Mouse (Mus musculus) urinary bladder, postnatal 0 days (tissue): ENCODE results near the gene Ctsf. TPM values are rescaled to one million over a fixed set of nuclear protein-coding genes. Genes with fewer than 3 reads are reported as not detected.

Experiments
- polyA plus RNA-seq: library from polyadenylated mRNA; unstranded; fragments of >200 nt; fragmentation: Nextera tagmentation; extraction: Ambion mirVana; gene quantifications from 2 replicates; pipeline ENCODE4 v1.2.1, GENCODE M21; 2015

Ctsf gene
- 46.6 and 51.4 TPM in 2 replicates for polyA plus RNA-seq

DNA sequence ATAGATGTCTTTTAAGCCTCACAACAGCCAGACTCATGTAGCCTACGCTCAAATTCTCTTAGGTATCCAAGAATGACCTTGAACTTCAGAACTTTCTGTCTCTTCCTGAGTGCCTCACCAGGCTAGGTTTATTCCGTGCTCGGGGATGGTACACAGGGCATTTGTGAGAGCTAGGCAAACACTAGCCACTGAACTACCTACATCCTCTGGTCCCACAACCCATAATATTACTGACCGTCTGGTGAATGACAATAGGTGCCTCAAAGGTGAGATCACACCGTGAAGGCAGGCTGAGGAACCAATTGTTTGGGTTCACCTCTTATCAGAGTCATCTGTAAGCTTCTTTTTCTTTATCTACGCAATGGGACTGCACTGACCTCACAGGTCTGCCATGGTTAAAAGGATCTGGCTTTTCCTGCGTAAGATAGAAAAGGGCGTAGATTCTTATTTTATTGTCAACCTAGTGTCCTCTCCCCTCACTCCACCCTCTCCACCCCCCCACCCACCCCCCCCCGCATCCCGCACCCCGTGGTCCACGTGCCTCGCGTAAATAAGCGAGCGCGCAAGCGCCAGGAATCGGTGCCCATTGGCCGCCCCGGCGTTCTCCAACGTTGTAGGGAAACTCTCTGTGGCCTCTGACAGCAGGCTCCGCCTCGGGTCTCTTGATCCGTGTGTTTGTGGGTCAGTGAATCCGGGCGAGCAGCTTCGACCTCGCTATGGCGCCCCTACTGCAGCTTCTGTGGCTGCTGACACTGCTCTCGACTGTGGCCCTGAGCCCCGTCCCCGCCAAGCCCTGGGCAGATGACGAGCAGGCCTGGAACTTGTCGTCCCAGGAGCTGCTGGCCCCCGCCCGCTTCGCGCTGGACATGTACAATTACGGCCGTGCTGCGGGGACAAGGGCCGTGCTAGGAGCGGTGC lies at the start of gene Ctsf:
TSS of gene Ctsf (plus strand) at position 579 of the 918 bp plus-strand sequence.

DNA sequence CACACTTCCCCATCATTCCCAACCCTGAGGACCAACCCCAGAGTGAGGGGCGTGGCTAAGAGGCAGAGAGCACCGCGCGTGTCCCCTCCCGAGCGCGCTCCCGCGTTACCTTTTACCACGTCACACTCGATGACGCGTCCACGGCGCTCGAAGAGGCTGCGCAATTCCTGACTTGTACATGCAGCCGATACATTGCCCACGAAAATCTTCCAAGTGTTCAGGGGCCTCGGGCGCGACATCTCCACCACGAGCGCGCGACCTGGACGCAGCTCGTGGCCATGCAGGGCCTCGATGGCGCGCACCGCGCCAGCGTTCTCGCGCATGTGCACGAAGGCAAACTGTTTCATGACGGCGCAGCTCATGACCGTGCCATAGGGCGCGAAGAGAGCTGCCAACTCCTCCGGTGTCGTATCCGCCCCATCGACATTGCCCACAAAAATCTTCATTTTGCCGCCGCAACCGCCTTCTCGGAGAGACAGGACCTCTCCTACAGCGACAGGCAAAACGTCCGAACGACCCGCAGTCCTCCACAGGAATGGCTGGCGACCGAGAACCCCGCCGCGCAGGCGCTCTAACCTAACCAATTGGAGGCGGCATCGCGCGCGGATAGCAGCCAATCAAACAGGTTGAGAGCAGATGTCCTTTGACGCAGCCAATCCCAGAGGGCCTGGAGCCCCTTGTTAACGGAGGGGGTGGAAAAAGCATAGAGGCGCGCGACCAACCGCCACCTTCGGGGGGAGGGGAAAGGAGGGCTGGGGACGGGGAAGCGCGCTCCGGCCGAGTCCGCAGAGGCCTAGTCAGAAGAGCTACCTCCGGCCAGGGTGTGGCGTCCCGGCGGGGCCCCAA lies 43.6 kb upstream of the Ctsf start, which contains the start of the genes Gm21992 and Rbm14:
TSS of gene Gm21992 (minus strand) at position 550 of the 846 bp plus-strand sequence.
TSS of gene Rbm14 (minus strand) at position 572 of the 846 bp plus-strand sequence.

DNA sequence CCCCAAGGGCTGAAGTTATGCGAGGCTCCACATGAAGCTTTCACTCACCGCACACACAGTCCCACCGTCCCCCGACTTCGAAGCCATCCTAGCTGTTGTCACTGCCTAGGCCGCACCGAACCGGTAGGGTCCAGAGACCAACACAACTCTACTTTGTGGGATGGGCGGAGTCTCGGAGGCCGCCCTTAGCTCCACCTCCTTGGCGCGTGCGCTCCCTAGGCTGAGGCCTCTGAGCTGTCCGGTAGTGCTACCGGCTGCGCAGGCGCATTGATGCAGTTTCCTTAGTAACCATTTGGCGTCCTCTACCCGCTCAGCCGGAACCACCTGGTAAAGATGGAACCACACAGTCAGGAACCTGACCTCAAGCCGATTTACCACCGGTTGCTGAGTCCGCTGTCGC lies 15.8 kb upstream of the Ctsf start, which contains the start of the genes Ccs and Ccdc87:
TSS of gene Ccs (minus strand) at position 184 of the 400 bp plus-strand sequence.
TSS of gene Ccdc87 (plus strand) at position 218 of the 400 bp plus-strand sequence.

DNA sequence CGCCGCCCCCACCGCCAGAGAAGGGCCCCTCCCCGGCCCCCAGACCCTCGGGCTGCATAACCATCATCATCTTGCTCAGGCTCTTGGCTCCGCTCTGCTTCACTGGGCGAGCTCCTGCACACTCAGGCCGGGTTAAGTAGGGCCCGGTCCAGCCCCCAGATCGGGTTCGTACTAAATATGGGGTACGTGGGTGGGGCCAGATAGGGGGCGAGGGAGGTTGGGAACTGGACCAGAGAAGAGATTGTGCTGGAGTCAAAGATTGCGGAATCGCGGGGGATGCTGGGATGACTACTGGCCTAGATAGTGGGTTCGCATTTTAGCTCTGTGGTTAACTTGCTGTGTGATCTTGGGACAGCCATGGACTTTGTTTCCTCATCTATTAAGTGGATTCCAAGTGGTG lies 22.9 kb downstream of the Ctsf start, which contains the start of gene Actn3:
TSS of gene Actn3 (minus strand) at position 125 of the 400 bp plus-strand sequence.

DNA sequence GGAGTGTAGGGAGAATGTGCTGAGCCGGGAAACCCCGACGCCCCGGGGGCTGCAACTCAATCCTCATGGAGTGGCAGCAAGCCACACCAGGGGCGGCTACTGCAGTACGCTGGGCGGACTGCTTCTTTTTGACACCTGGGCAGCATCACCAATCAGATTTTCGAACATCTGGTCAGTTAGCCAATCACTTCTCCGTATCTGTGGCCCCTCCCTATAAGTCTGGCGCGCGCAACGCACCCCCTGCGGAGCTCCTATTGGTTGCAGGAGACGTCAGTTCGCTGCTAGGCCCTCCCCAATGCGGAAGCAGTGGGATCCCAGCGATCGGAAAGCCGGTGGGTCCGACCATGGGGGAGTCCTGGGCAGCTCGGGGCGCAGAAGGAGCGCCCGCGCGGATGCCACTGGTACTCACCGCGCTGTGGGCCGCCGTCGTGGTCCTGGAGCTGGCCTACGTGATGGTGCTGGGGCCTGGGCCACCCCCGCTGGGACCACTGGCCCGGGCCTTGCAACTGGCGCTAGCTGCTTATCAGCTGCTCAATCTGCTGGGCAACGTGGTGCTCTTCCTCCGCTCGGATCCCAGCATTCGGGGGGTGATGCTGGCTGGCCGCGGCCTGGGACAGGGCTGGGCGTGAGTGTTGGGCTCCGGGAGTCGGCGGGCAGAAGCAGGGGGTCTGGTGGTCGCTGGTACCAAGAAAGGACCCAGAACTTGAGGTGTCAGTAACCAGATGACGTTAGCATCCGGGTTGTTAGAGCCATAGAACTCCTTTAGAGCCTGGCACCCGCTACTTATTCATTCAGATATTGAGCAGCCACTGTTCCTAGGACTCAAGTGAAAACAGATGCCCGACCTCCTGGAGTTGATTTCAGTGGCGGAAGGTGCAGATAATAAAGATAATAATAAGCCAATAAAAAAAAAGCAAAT lies 23.7 kb downstream of the Ctsf start, which contains the start of gene Zdhhc24:
TSS of gene Zdhhc24 (plus strand) at position 264 of the 919 bp plus-strand sequence.

DNA sequence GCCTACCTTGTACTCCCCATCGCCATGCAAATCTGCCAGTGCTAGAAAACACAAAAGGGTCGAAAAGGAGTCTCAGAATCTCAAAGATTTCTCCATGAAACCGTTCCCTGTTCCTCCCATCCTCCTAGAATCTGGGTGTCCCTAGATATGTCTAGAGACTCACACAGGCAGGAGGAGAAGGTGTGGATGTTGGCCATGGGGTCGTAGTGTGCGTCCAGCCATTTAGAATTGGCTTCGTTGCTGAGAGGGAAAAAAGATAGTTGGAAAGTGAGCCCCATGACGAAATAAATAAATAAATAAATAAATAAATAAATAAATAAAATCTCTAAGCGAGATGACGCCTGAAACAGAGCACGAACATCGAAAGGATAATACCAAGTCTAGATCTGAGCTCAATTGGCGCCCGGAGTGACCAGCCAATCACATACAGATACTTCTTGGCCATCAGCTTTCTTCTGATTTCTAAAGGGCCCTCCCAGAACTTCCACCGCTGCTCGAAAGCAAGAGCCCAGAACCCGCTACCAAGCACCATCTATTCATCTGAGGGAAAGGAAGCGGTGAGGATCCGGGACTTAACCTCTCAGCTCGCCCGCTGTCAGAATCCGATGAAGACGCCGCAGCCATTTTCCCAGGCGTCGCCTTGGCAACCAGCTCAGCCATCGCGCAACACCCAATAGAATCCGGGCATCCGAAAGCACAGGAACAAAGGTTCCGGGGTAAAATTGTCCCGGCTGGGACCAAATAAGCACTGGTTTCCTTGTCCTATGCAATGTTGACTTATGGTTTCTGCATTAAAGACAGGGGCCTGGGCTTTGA lies 51.3 kb downstream of the Ctsf start, which contains the start of gene Bbs1:
TSS of gene Bbs1 (minus strand) at position 650 of the 816 bp plus-strand sequence.

Other genes starting within 250 kb of the Ctsf start
- gene Lrfn4, start 239.5 kb upstream of the Ctsf start, polyA plus RNA-seq = 1.5 and 1.7 TPM in 2 replicates
- gene Rce1, start 229.5 kb upstream of the Ctsf start, polyA plus RNA-seq = 35.6 and 38.2 TPM in 2 replicates
- gene Gm960, start 156.5 kb upstream of the Ctsf start, polyA plus RNA-seq = 1.2 and 1.6 TPM in 2 replicates
- 0.84 and 0.91 TPM in 2 replicates for gene Sptbn2, start 144.0 kb upstream of the Ctsf start, polyA plus RNA-seq
- gene Rbm4b, start 98.6 kb upstream of the Ctsf start, polyA plus RNA-seq = 19.3 and 20.2 TPM in 2 replicates
- 17.1 and 20.8 TPM in 2 replicates for gene Rbm4, start 61.2 kb upstream of the Ctsf start, polyA plus RNA-seq
- gene Gm21992, start 43.5 kb upstream of the Ctsf start, polyA plus RNA-seq = 14.5 and 15.7 TPM in 2 replicates
- 24.3 and 30.8 TPM in 2 replicates for gene Rbm14, start 43.5 kb upstream of the Ctsf start, polyA plus RNA-seq
- gene Ccs, start 15.8 kb upstream of the Ctsf start, polyA plus RNA-seq = 45.7 and 45.9 TPM in 2 replicates
- gene Ccdc87, start 15.8 kb upstream of the Ctsf start, polyA plus RNA-seq = 0.04 TPM in 1 of 2 replicates, not detected in the other
- 2.0 and 2.5 TPM in 2 replicates for gene Actn3, start 22.8 kb downstream of the Ctsf start, polyA plus RNA-seq
- gene Zdhhc24, start 23.5 kb downstream of the Ctsf start, polyA plus RNA-seq = 7.5 and 8.5 TPM in 2 replicates
- 1.3 TPM in 2 replicates for gene Bbs1, start 51.5 kb downstream of the Ctsf start, polyA plus RNA-seq
- 59.2 and 62.6 TPM in 2 replicates for gene Dpp3, start 73.2 kb downstream of the Ctsf start, polyA plus RNA-seq
- gene Peli3, start 88.0 kb downstream of the Ctsf start, polyA plus RNA-seq = 0.85 and 1.1 TPM in 2 replicates
- 70.0 and 78.0 TPM in 2 replicates for gene Mrpl11, start 107.0 kb downstream of the Ctsf start, polyA plus RNA-seq
- gene Npas4, start 135.2 kb downstream of the Ctsf start, polyA plus RNA-seq = 0.47 and 0.60 TPM in 2 replicates
- gene Slc29a2, start 168.7 kb downstream of the Ctsf start, polyA plus RNA-seq = 1.9 and 2.1 TPM in 2 replicates
- gene B4gat1, start 183.7 kb downstream of the Ctsf start, polyA plus RNA-seq = 26.6 and 28.5 TPM in 2 replicates
- 0.24 and 0.34 TPM in 2 replicates for gene AC124502.3, start 183.8 kb downstream of the Ctsf start, polyA plus RNA-seq
- gene Brms1, start 186.2 kb downstream of the Ctsf start, polyA plus RNA-seq = 26.0 and 29.3 TPM in 2 replicates
- 6.4 and 7.8 TPM in 2 replicates for gene Rin1, start 195.4 kb downstream of the Ctsf start, polyA plus RNA-seq
- gene Cd248, start 212.9 kb downstream of the Ctsf start, polyA plus RNA-seq = 89.9 and 99.5 TPM in 2 replicates
- gene Tmem151a, start 230.4 kb downstream of the Ctsf start, polyA plus RNA-seq = 6.8 and 7.9 TPM in 2 replicates
- 161 and 162 TPM in 2 replicates for gene Yif1a, start 233.4 kb downstream of the Ctsf start, polyA plus RNA-seq
- gene Cnih2, start 243.4 kb downstream of the Ctsf start, polyA plus RNA-seq = 1.2 and 2.0 TPM in 2 replicates